Mouse (Mus musculus) small intestine, adult 2 months (tissue): ENCODE measurements around the gene 4930539E08Rik. TPM values are rescaled to one million over a fixed set of nuclear protein-coding genes. Genes with fewer than 3 reads are reported as not detected.

Experiments
- H3K27ac ChIP-seq: fragments of 200-500 bp; 2 replicates; pipeline ENCODE4 v1.5.1; 2012; ENCODE audit warnings: low read depth, low read length, control low read depth, inconsistent platforms; ENCODE audit not compliant: insufficient read depth
- H3K27me3 ChIP-seq: fragments of 200-500 bp; 2 replicates; pipeline ENCODE4 v1.6.1; 2012; ENCODE audit warnings: mild to moderate bottlenecking, moderate library complexity, low read length, inconsistent platforms; ENCODE audit not compliant: control insufficient read depth, insufficient read depth
- H3K36me3 ChIP-seq: fragments of 200-500 bp; 2 replicates; pipeline ENCODE4 v1.6.1; 2012; ENCODE audit warnings: mild to moderate bottlenecking, low read length, control low read depth, inconsistent platforms; ENCODE audit not compliant: control insufficient read depth, insufficient read depth
- H3K4me1 ChIP-seq: fragments of 200-500 bp; 2 replicates; pipeline ENCODE4 v1.6.1; 2012; ENCODE audit warnings: low read length, inconsistent platforms, mixed read lengths; ENCODE audit not compliant: control insufficient read depth, insufficient read depth, insufficient read length
- H3K4me3 ChIP-seq: fragments of 200-500 bp; 2 replicates; pipeline ENCODE4 v1.5.1; 2012; ENCODE audit warnings: low read depth, mild to moderate bottlenecking, control low read depth, inconsistent platforms, low read length, moderate library complexity
- CTCF ChIP-seq: fragments of 200-500 bp; IDR thresholded peaks from 2 replicates; pipeline ENCODE4 v1.5.1; 2012; ENCODE audit warnings: low read depth, mild to moderate bottlenecking, control low read depth, inconsistent platforms, low read length, moderate library complexity, mixed read lengths; ENCODE audit not compliant: insufficient replicate concordance, insufficient read length; ENCODE audit errors: extremely low read depth
- POLR2A ChIP-seq: fragments of 200-500 bp; IDR thresholded peaks from 2 replicates; pipeline ENCODE4 v1.6.1; 2012; ENCODE audit warnings: low read depth, mild to moderate bottlenecking, control low read depth, inconsistent platforms, low read length, moderate library complexity
- WGBS: fragments of 180-500 bp; shearing (Covaris S2); methylation state at CpG from one replicate; pipeline ENCODE4 v1.1.7; 2018; 5-methylcytosine and 5-hydroxymethylcytosine counted together
- polyA plus RNA-seq: library from polyadenylated mRNA; depleted of rRNA; stranded (reverse); fragments of >200 nt; gene quantifications from 2 replicates; pipeline ENCODE4 v1.2.3, GENCODE M21; 2012

Gene 4930539E08Rik
- polyA plus RNA-seq, 1 experiment: 94.4 TPM

- no peaks in the 10 kb centered on the region for H3K36me3 ChIP-seq
- no peak for TF ChIP-seq CTCF
- TF ChIP-seq POLR2A: no peak
- 85% methylated on average over 25 of the region's 25 CpGs for whole genome bisulfite sequencing
- H3K27ac ChIP-seq: no peak overlapping the region
- H3K4me3 ChIP-seq: no peak overlapping the region
- no peaks in the 10 kb centered on the region for H3K4me1 ChIP-seq
- no peaks in the 10 kb centered on the region for H3K27me3 ChIP-seq
Observed at GRCm38 (mm10) chr17:28940776-28941555, 25.8 kb upstream of the 4930539E08Rik start.

DNA sequence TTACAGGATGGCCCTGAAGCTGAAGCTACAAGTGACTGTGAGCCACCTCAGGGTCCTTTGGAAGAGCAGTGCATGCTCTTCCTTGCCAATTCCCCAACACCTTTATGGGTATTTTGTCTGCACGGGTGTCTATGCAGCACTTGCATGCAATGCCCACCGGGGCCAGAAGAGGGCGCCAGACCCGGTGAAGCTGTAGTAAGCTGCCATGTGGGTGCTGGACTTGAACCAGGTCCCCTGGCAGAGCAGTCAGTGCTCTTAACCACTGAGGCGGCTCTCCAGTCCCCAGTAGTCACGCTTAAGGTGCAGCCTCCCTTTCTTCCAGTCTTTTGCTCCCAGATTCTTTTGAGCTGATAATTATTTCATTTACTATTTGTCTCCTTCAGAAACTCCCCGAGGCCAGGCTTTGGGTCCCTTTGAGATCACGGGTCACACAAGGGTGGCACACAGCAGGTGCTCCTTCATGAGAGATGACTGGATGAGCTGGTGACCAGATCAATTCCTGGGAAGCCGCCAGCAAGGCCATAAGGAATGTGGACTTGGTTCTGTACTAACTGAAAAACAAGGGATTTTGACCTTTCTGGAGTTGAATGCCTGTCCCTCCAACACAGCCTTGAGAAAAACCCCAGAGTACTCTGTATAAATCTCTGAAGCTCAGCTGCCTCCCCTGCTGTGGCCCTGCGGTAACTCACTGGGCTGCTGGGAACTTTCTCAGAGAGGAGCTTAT, 21.7 kb upstream of the 4930539E08Rik start:
- Histone ChIP-seq H3K27ac (no peak overlapping the region), H3K36me3 (no peaks in the 10 kb centered on the region), H3K4me1 (peaks cover 3% of the 10 kb centered on the region; the same call in 1 of the 2 replicates), H3K4me3 (no peak overlapping the region), H3K27me3 (no peaks in the 10 kb centered on the region)
- 72% methylated on average over 10 of the region's 10 CpGs for WGBS
- TF ChIP-seq CTCF: peak; percentile 61; the same call in 1 of the 2 replicates
- TF ChIP-seq POLR2A: no peak

GRCm38 (mm10) chr17:28936133-28936532, 21.0 kb upstream of the 4930539E08Rik start:
- Histone ChIP-seq H3K27ac (no peak overlapping the region), H3K4me1 (peaks cover 3% of the 10 kb centered on the region; the same call in 1 of the 2 replicates), H3K36me3 (no peaks in the 10 kb centered on the region), H3K4me3 (no peak overlapping the region), H3K27me3 (no peaks in the 10 kb centered on the region)
- WGBS: 89% methylated on average over 7 of the region's 7 CpGs
- TF ChIP-seq CTCF: no peak
- TF ChIP-seq POLR2A: no peak

DNA sequence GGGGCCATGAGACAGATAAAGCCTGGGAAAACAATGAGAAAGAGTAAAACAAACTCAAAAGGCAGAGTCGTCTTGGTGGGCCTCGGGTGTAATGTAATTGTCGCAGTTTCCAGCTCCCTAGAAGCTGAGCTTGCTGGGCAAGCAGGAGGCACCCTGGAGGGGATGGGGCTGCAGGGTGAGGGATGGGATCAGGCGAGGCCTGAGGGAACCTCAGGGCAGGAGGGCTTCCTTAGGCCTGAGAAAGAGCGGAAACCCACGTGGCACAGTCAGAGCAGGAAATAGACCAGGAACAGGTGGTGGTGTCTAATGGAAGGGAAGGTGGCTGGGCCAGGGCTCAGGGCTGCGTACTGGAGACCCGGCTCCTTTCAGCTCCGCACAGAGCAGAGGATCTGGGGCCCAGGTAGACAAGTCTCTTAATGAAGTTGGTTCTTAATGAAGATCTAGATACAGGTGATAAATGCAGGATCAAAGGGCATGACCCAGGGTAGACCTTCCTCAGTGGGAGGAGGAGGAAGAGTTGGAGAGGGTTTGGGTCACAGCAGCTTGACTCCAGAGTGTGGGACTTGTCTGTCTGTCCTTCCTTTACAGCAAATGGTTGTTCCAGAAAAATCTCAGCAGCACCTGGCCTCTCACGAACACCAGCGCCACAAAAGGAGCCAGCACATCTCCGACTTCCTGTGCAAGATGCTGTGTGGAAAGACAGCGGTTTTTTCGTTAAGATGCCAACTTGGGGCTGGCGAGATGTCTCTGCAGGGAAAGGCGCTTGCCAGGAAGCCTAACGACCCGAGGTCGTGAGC, 19.2 kb upstream of the 4930539E08Rik start:
- no peak overlapping the region for H3K27ac ChIP-seq
- TF ChIP-seq CTCF (no peak), POLR2A (no peak)
- H3K4me3 ChIP-seq: no peak overlapping the region
- H3K36me3 ChIP-seq: no peaks in the 10 kb centered on the region
- peaks cover 14% of the 10 kb centered on the region; the same call in 1 of the 2 replicates for H3K4me1 ChIP-seq
- WGBS: 72% methylated on average over 19 of the region's 19 CpGs
- H3K27me3 ChIP-seq: no peaks in the 10 kb centered on the region

- Histone ChIP-seq H3K36me3 (no peaks in the 10 kb centered on the region), H3K4me3 (no peak overlapping the region), H3K4me1 (peaks cover 16% of the 10 kb centered on the region), H3K27me3 (no peaks in the 10 kb centered on the region), H3K27ac (no peak overlapping the region)
- no peak for TF ChIP-seq POLR2A
- no peak for TF ChIP-seq CTCF
- 86% methylated on average over 4 of the region's 4 CpGs for WGBS
Observed at GRCm38 (mm10) chr17:28932274-28932673, 17.1 kb upstream of the 4930539E08Rik start.

GRCm38 (mm10) chr17:28931436-28932211, 16.5 kb upstream of the 4930539E08Rik start:
- no peak overlapping the region for H3K4me3 ChIP-seq
- TF ChIP-seq POLR2A: no peak
- no peak for TF ChIP-seq CTCF
- H3K36me3 ChIP-seq: no peaks in the 10 kb centered on the region
- no peaks in the 10 kb centered on the region for H3K27me3 ChIP-seq
- H3K27ac ChIP-seq: peak overlapping the region; percentile 6; the same call in 1 of the 2 replicates
- WGBS: 78% methylated on average over 18 of the region's 18 CpGs
- H3K4me1 ChIP-seq: peaks cover 20% of the 10 kb centered on the region
